Mouse (Mus musculus): ENCODE results near the gene Tmcc2. TPM values are rescaled to one million over a fixed set of nuclear protein-coding genes. Genes with fewer than 3 reads are reported as not detected.
A peak's percentile ranks its signal among the peaks of the same experiment; 100 is the strongest.

Gene Tmcc2
- total RNA-seq (2021), result 10 to 100 TPM; 14.7 to 16.4 TPM

DNA sequence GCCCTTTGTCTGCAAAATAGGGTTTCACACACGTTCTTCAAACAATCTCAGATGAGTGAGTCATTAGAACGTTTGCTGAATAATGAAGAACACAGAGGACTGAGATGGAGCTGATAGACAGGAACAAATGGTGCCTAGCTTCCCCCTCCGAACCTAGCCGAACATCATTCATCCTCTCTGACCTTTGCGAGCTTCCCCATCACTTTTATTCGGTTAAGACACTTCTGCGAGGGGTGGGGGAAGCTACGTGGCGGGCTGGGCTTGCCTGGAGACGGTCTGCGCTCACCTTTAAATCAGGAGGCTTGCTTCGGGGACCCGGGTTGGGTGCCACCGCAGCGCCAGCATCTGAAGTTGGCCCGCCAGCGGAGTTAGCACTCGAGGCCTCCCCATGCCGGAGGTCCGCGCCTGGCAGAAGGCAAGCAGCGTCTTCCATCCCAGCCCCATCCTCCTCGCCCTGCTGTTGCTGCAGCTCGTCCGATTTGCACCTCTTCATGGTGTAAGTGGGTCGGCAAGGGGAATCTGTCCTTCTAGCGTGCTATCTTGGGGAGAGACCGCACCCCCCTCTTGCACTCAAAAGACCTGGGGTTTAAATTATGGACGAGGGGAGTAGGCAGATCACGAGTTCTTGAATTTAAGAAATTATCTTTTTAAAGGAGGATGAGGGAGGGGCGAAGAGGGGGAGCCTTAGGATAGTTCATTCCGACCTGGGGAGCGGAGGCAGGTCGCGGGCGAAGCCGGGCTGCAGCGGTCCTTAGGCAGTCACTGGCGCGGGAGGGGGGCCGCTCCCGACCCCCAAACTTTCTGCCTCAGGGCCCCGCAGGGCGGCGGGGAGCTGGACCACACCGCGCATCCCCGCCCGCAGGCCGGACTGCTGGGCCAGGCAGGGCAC lies at the start of gene Tmcc2:
Gene Tmcc2 (minus strand): TSS at position 591 of the 889 bp plus-strand sequence.
- peak in 1 of 2 experiments; percentile 50 for DNase-seq
- intact Hi-C loops (cut with DNase I), result loop anchor here (1.0 to 2.0 kb wide), 2 partner anchors 24 to 26 kb away; partner anchors contain the start of gene Dstyk

DNA sequence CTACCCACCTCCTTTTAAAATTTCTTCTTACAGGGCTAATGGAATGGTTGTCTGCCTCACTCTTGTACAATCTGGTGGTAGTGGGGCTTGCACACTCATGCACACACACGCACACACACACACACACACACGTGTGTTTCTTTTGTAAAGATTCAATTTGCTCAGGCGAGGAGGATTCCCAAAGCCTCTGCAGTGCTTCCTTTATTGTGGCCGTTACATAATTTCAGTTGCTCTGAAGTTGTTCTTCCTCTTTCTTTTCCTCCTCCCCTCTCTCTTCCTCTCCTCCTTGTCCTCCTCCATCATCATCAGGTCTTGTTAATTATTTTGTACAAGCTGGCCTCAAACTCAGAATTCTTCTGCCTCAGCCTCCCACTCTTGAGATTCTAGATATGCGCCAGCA lies 46.3 kb upstream of the Tmcc2 start:
- intact Hi-C loops (cut with DNase I), result no loop called here
- no peak for DNase-seq

DNA sequence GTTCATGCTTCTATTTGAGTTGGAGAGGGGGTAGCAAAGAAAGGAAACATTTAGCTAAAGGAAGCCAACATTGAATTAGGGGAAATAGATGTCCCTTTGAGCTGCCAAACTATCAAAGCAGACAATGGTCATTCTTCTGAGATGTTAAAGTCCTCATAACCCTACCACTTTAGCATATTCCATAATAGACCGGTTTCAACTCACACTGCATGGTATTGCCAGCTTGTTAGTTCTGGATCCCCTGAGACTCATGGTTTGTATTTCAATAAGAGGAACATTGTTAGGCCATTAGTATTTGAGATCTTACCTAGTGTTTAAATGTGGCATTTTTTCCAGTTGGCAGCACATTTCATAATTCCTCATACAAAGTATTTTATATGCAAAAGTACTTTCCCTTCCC lies 45.9 kb upstream of the Tmcc2 start:
- intact Hi-C loops (cut with DNase I), result no loop called here
- DNase-seq, result peak in 1 of 2 experiments; percentile 5

DNA sequence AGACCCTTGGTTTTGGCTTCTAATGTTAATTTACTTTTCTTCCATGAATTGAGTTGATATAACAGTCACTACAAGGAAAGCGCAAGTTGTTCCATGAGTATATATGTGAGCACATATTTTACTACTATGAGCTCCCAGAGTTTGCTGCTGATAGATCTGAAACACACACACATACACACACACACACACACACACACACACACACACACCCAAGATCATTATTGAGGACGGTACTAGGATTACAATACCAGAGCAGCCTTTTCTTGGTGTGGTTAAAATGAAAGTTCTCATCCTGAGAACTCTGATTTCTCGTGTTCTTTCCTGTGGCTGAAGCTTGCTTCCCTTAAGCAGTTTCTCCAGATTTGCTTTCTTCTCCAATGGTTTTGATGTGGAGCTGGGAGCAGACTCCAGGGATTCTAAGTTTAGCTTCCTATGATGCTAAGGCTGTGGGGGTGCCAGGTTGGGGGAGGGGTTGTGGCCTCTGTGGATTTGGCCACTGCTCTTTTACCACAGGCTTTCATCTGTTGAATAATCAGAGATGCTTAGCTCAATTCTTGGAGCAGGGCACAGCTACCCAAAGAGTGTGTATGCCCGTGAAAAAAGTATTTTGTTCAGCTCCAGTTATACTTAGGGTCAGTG lies 45.4 kb upstream of the Tmcc2 start:
- intact Hi-C loops (cut with DNase I), result no loop called here
- DNase-seq, result peak; percentile 36 to 37

DNA sequence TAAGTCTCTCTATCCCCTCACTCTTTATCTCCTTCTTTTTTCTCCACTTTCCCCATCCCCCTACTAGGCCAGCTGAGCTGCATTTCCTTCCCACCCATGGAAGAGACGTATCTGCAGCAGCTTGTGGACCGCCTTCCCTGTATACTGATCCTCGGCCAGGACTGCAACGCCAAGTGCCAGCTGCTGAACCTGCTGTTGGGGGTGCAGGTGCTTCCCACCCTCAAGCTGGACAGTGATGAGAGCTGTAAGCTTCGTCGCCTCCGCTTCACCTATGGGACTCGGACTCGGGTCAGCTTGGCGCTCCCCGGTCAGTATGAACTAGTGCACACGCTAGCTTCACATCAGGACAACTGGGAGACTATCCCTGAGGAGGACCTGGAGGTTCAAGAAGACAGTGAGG lies 43.0 kb upstream of the Tmcc2 start:
- no peak for DNase-seq
- intact Hi-C loops (cut with DNase I), result no loop called here

DNA sequence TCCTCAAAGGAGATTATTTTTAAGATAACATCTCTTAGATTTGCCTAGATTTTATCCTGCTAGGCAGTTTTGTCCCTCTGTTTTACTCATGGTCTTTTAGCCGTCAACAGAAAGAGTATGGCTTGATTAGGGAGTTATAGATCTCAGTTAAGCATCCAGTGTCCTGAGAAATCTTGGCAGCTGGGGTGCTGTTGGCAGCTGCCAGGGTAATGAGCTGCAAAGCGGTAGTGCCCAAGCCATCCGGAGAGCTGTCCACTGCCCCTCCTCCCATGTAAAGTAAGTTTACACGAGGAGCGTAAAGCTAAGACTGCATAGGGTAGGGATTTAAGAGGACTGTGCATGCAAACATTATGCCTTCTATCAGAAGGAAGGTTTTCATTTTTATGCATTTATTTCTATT lies 42.3 kb upstream of the Tmcc2 start:
- DNase-seq, result peak in 1 of 2 experiments; percentile 11
- intact Hi-C loops (cut with DNase I), result no loop called here

DNA sequence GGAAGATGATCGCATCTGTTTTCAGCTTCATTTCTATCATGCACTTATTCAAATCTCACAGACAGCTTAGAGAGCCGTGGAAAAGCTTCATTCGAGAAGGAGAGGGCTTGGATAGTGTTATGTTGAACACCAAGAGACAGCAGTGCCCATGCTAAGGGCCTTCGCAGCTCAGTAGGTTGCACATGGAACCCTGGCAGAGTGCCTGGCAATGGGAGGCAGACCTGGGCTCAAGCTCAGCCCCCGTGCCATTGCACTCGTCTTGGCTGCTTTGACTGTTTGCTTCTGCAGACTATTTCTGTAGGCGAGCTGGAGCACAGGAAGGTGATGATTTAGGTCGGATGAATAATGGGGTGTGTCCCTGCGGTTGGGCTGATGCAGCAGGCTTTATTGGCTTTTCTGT lies 40.6 kb upstream of the Tmcc2 start:
- peak; percentile 42 to 48 for DNase-seq
- intact Hi-C loops (cut with DNase I), result no loop called here

DNA sequence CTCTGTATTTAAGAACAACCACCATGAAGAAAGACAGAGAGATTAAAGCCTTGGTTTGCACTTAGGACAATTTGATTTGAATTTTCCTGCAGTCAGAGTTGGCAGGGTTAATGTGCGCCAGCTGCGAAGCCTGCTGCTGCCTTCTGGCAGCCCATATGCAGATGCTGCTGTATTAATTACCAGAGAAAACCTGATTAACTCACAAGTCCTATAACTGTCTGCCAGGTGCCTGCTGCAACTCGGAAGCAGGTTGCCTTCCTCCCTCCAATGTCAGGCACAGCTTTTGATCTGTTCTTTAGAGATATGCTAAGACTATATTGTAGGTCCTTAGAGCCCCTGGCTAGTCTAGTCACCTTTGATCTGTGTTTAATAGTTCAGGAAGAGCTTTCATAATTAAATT lies 39.7 kb upstream of the Tmcc2 start:
- DNase-seq, result no peak
- intact Hi-C loops (cut with DNase I), result no loop called here

DNA sequence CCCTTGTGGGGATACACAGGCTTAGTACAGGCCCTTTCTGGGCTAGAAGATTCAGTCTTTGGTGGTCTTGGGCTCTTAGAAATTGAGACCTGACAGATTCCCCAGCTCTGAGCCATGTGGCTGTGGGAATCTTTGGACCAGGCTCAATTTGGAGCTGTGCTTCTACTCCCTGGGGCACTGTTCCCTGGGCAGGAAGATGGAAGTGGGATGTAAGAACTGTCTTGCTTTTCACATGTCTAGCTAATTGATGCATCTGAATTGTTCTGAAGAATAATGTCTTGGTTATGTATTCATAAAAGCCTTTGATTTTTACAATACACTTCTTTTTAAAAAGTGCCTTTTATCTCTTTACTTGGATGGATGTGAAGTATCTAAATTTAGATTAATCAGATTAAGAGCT lies 34.5 kb upstream of the Tmcc2 start:
- no peak for DNase-seq
- intact Hi-C loops (cut with DNase I), result no loop called here

DNA sequence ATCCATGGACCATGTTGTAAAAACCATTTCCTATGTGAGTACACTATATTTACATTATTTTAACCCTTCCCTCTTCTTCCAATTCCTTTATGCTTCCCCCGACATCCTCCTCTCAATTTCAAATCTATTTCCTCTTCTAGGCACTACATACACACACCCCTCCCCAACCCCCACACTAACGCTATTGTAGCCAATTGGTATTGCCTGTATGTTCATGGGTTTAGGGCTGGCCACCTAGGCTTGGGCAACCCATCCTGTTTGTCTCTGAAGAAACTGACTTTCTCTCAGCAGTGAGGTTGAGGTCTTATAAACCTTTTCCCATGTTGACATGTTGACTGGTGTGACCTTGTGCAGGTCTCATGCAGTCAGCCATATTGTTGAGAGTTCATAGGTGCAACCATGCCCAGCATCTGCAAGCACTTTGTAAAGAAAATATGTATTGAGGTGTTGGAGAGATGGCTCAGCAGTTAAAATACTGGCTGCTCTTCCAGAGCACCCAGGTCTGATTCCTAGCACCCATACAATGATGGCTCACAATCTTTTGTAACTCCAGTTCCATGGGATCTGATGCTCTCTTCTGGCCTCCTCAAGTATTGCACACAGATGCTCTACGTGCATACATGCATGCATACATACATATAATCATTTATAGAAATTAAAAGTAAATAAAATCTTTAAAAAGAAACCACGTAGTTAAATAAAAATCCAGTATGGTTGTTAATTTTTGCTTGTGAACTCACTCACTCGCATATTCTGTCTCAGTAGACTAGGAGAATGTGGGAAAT lies 32.0 kb upstream of the Tmcc2 start:
- intact Hi-C loops (cut with DNase I), result no loop called here
- DNase-seq, result no peak

DNA sequence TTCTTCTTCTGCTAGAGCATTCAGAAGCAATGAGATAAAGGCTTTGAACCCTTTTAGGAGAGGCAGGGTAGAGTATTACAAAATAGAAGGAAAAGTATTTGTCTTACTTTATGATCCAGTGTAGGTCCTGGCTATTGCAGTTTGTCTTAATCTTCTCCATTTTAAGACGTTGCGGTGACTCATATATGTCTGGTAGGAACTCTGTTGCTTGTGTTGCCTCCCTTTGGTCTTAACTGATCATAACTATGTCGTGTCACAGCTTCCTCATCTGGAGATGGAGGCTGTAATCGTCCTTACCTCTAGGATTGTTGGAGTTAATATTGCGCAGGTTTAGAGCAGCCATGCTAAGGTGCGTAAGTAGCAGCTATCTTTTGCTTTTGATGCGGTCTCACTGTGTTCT lies 29.6 kb upstream of the Tmcc2 start:
- intact Hi-C loops (cut with DNase I), result no loop called here
- no peak for DNase-seq

DNA sequence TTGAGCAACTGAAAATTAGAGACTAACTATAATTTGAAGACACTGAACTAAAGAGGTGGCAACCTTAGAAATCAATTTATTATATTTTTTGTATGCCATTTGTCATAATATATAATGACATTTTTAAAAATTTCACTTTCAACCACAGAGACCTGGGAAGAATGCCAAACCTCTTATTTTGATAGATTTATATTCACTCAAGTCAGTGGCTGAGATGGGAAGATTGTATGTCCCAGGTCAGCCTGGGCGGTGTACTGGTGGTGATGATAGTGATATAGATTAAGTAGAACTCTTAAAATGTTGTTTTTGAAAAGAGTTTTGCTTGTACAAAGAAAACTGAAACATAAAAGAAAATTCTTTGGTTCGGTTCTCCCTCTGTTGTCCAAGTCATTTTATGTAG lies 29.1 kb upstream of the Tmcc2 start:
- intact Hi-C loops (cut with DNase I), result no loop called here
- no peak for DNase-seq

DNA sequence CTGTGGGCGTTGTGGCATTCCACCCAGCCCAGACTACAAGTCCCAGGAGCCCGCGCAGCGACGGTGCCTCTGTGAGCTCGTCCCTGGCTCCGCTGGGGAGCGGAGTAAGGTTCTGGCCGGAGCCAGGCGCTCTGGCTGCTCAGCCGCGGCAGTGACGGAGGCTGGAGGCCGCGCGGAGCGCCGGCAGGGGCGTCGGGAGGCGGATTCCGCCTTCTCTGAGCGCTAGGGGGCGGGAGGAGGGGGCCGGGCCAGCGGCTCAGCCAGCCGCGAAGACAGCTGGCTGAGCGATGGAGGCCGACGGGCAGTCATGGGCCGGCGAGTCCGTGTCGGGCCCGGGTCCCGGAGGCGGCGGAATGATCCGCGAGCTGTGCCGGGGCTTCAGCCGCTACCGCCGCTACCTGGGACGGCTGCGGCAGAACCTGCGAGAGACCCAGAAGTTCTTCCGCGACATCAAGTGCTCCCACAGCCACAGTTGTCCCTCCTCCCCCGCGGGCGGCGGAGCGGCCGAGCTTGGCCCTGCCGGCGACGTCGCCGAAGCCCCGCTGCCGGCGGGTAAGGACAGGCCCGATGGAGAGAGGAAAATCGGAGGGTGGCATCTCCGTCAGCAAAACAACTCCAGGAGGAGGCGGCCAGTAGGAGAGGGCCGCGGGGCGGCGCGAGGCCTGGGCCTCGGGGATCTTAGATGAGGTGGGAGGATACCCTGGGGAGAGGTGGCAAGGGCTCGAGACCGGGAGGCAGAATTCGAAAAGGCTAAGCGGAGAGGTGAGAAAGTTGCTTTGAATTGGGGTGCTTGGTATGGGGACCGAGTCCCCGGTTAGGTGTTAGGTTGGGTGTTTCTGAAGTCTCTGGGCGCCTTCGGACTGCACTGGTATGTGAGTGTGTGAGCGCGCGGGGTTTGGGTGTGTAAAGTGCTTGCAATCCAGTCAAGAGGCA lies 26.5 kb upstream of the Tmcc2 start, which contains the start of gene Dstyk:
Gene Dstyk (plus strand): TSS at position 237 of the 933 bp plus-strand sequence.
- peak; percentile 96 for DNase-seq
- intact Hi-C loops (cut with DNase I), result loop anchor here (2.0 kb wide), 2 partner anchors 27 to 59 kb away; partner anchors contain the start of genes Rbbp5 and Tmcc2

DNA sequence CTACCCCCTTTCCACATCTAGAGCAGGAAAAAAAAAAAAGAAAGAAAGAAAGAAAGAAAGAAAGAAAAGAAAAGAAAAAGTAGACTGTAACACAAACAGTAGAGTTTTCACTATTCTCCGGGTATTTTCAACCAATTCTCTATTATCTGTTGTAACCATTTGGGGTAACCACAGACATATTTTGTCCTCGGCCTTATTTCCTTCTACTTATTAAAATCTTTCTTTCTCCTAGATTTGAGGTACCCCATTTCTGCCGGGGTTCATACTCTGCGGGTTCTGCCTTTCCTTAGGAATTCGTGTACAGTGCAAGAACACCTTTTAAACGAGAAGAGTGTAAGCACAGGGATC lies 25.8 kb upstream of the Tmcc2 start:
- no peak for DNase-seq
- intact Hi-C loops (cut with DNase I), result loop anchor here (2.0 kb wide), 2 partner anchors 26 to 60 kb away; partner anchors contain the start of genes Rbbp5 and Tmcc2

DNA sequence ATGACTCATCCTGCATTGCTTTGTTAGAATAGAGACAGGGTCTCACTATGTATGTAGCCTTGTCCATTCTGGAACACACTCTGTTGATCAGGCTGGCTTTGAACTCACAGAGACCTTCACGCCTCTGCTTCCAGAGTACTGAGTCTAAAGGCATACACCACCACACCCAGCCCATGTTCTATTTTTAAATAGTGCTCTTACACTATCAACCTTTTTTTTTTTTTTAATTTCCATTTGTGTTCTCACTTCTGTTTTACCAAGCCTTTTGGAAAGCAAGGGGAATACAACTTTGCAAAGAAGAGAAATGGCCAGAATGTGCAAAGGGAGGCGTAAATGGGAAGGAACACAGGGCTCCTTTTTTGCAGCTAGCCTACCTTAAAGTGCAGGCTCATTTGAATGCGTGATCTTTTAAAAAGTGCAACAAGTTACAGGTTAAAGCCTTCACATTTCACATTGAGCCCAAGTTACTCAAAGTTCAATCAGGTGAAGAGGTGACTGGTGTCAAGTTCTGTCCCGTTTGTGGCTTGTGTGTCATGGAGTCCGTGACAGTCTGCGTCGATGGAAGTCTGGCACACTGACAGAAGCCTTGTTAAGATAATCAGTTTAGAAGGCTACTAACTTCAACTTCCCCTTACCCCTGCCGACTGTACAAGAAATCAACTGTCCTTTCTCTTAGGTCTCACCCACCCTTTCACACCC lies 25.3 kb upstream of the Tmcc2 start:
- intact Hi-C loops (cut with DNase I), result loop anchor here (2.0 kb wide), 2 partner anchors 26 to 60 kb away; partner anchors contain the start of genes Rbbp5 and Tmcc2
- peak; percentile 11 to 28 for DNase-seq

DNA sequence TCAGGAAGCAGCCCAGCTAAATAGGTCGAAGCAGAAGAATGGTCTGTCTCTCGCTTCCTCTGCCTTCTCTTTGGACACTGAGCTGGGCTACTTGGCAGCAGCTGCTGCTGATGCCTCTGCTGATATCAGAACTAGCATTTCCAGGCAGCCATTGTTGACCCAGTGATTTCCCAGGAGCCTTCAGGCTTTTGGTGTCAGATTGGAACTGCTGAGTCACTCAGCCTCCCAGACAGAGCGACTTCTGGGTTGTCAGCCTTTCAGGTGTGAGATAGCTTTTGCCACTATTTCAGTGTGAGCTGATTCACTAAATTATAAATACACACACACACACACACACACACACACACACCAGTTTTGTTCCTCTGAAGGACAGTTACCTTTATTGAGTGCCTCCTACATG lies 19.6 kb upstream of the Tmcc2 start:
- intact Hi-C loops (cut with DNase I), result no loop called here
- no peak for DNase-seq

DNA sequence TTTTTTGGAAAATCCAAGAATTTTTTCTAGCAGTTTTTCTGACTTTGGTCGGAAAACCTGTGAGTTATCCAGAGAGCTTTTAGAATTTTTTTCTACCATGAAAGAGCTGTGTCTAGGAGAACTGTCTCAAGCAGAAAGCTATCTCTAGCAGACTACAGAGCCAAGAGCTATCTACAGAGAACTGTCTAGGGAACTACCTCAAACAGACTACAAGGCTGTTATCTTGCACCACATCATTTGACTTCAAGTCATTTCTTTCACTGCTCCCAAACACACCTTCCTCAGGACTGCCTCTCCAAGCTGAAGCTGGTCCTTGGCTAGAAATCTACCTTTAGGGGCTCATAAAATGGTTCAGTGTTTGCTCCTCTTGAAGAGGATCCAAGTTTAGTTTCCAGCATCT lies 10.8 kb upstream of the Tmcc2 start:
- DNase-seq, result no peak
- intact Hi-C loops (cut with DNase I), result loop anchor here (10.0 kb wide), 1 partner anchor 203 kb away; no protein-coding TSS in a partner anchor

DNA sequence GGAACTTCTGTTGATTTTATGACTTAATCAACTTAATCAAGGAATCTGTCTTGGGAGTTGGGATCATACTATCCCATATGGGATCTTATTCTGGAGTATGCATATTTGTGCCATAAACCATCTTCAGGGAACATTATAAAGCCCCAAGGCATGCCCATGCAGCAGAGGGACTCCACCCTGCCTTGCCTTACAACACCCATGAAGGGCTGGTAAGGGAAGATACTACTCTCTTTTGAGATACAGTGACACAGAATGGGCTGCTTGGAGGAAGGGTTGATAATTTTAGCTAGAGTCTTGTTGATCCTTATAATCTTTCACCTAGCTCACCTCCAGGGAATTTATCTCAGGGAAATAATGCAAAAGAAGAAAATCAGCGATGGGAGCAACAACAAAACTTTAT lies 9.5 kb upstream of the Tmcc2 start:
- intact Hi-C loops (cut with DNase I), result loop anchor here (10.0 kb wide), 1 partner anchor 204 kb away; no protein-coding TSS in a partner anchor
- DNase-seq, result no peak

DNA sequence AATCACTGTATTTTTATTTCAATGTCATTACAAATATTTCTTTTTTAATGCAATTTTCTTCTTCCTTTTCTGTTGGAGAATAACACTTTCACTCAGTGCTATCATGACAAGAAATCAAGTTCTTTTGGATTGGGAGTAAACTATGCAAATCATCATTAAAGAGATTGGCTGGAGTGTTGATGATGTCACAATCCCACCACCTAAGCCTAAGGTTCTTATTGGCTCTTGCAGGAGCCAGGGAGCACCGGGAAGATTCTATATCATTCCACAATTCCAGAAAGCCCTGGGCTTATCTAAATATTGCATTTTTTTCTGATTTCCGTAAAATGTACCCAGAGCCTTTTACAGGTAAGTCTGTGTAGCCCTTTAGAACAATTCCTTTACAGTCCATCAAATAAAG lies 5.6 kb upstream of the Tmcc2 start:
- no peak for DNase-seq
- intact Hi-C loops (cut with DNase I), result no loop called here

Data from heart, postnatal 10 days (tissue).